Mouse (Mus musculus) lung, adult 2 months (tissue): Measurements from ENCODE around the gene Hist1h2ad.

ENCODE experiments used
- CTCF ChIP-seq: fragments of 200-500 bp; IDR thresholded peaks from 2 replicates; pipeline ENCODE4 v1.5.1; 2011; ENCODE audit warnings: mild to moderate bottlenecking, low read length, control low read depth; ENCODE audit not compliant: insufficient read depth
- POLR2A ChIP-seq: fragments of 200-500 bp; IDR thresholded peaks from 2 replicates; pipeline ENCODE4 v1.6.1; 2011; ENCODE audit warnings: low read depth, mild to moderate bottlenecking, control low read depth, low read length, borderline replicate concordance; ENCODE audit errors: extremely low read depth

DNA sequence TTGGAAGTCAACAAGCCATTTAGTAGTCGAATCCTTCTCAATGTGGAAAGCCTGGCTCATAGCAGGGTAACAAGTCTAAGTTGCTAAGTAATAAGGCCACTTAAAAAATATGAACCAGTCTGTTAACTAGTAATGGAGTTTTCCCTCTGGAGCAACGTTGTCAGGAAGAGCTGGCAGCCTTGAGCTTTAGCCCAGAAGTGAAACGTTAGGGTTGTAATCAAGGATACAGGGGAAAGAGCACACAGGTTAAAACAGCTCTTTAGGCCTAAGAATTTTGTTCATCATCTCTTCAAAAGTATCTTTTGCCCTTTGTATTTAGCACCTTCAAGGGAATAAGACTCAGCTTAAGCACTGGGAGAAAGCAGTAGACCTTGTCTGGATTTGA is 23.4 kb upstream of the Hist1h2ad start:
- no peak for TF ChIP-seq CTCF
- no peak for TF ChIP-seq POLR2A
